Mouse (Mus musculus) hindbrain, embryonic 10.5 days (tissue): ENCODE measurements around the gene Bcl11b. TPM values are rescaled to one million over a fixed set of nuclear protein-coding genes. Genes with fewer than 3 reads are reported as not detected.

Source experiments
- DNase-seq: peaks from one replicate; pipeline ENCODE4 v3.0.0-alpha.2; 2017; ENCODE audit warnings: low spot score
- H3K27ac ChIP-seq: fragments of 300-500 bp; sonication (generic); 2 replicates; pipeline ENCODE4 v1.5.1; 2016; ENCODE audit warnings: mild to moderate bottlenecking, moderate library complexity
- H3K27me3 ChIP-seq: fragments of 300-500 bp; sonication (generic); 2 replicates; pipeline ENCODE4 v1.6.1; 2016; ENCODE audit warnings: mild to moderate bottlenecking; ENCODE audit not compliant: poor library complexity, insufficient read depth, severe bottlenecking
- H3K36me3 ChIP-seq: fragments of 300-500 bp; sonication (generic); 2 replicates; pipeline ENCODE4 v1.6.1; 2016; ENCODE audit warnings: mild to moderate bottlenecking, moderate library complexity
- H3K4me1 ChIP-seq: fragments of 300-500 bp; sonication (generic); replicated peaks from 2 replicates; pipeline ENCODE4 v1.6.1; 2016; ENCODE audit warnings: mild to moderate bottlenecking
- H3K4me3 ChIP-seq: fragments of 300-500 bp; sonication (generic); 2 replicates; pipeline ENCODE4 v1.5.1; 2016; ENCODE audit warnings: mild to moderate bottlenecking, moderate library complexity
- H3K9me3 ChIP-seq: fragments of 300-500 bp; sonication (generic); 2 replicates; pipeline ENCODE4 v1.6.1; 2016; ENCODE audit warnings: mild to moderate bottlenecking, moderate library complexity
- WGBS: fragments of 180-500 bp; shearing (Covaris S2); methylation state at CpG from one replicate; pipeline ENCODE4 v1.1.7; 2016; 5-methylcytosine and 5-hydroxymethylcytosine counted together
- polyA plus RNA-seq: library from polyadenylated mRNA; unstranded; fragments of >200 nt; fragmentation: Nextera tagmentation; extraction: Ambion mirVana; gene quantifications from 2 replicates; pipeline ENCODE4 v1.2.1, GENCODE M21; 2016

The Bcl11b gene
- polyA plus RNA-seq, 1 experiment from 2014 or later: 3.3 TPM

DNA sequence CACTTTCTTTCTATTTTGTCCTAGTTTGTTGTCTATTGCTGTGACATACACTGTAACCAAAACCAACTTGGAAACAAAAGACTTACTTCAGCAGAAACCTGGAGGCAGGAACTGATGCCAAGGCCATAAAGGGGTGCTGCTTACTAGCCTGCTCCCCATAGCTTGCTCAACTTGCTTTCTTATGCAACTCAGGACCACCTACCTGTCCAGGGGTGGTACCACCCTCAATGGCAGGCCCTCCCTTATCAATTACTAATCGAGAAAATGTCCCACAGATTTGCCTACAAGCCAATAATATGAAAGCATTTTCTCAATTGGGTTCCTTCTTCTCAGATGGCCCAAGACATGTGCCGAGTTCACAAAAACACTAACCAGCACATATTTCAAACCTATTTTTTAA is 135.1 kb downstream of the Bcl11b start:
- no peaks in the 10 kb centered on the region for H3K27me3 ChIP-seq
- no peak overlapping the region for H3K27ac ChIP-seq
- H3K36me3 ChIP-seq: no peaks in the 10 kb centered on the region
- no peak for DNase-seq
- 91% methylated on average over 2 of the region's 2 CpGs for WGBS
- no peak overlapping the region for H3K4me3 ChIP-seq
- no peaks in the 10 kb centered on the region for H3K4me1 ChIP-seq
- no peaks in the 10 kb centered on the region for H3K9me3 ChIP-seq

Other genes with a start within 250 kb of the Bcl11b start
- gene Setd3, start 175.7 kb upstream of the Bcl11b start, polyA plus RNA-seq: 76.9 and 82.1 TPM in 2 replicates
- gene Ccnk, start 176.0 kb upstream of the Bcl11b start, polyA plus RNA-seq: 2.9 and 3.3 TPM in 2 replicates